Mouse (Mus musculus) thymus, postnatal 14 days (tissue): Measurements from ENCODE around the gene Dlgap3.

ENCODE experiments used
- DNase-seq: peaks from one replicate; pipeline ENCODE4 v3.0.0; 2021

Dlgap3 gene

GRCm38 (mm10) chr4:127174900-127175278, 5.9 kb downstream of the Dlgap3 start:
- no peak for DNase-seq

GRCm38 (mm10) chr4:127177961-127178360, 9.0 kb downstream of the Dlgap3 start:
- no peak for DNase-seq

- DNase-seq: no peak
Observed at GRCm38 (mm10) chr4:127178671-127179070, 9.7 kb downstream of the Dlgap3 start.

- DNase-seq: no peak
Observed at GRCm38 (mm10) chr4:127179469-127180449, 10.8 kb downstream of the Dlgap3 start.

- DNase-seq: no peak
Observed at GRCm38 (mm10) chr4:127180450-127180840, 11.4 kb downstream of the Dlgap3 start.

GRCm38 (mm10) chr4:127181010-127181409, 12.0 kb downstream of the Dlgap3 start:
- no peak for DNase-seq

- DNase-seq: no peak
Observed at GRCm38 (mm10) chr4:127183867-127184266, 14.9 kb downstream of the Dlgap3 start.

- DNase-seq: no peak
Observed at GRCm38 (mm10) chr4:127190921-127191320, 21.9 kb downstream of the Dlgap3 start.

GRCm38 (mm10) chr4:127192704-127193103, 23.7 kb downstream of the Dlgap3 start:
- no peak for DNase-seq

- DNase-seq: no peak
Observed at GRCm38 (mm10) chr4:127193378-127194155, 24.6 kb downstream of the Dlgap3 start.

- no peak for DNase-seq
Observed at GRCm38 (mm10) chr4:127194477-127195269, 25.7 kb downstream of the Dlgap3 start.

GRCm38 (mm10) chr4:127198609-127199008, 29.6 kb downstream of the Dlgap3 start:
- DNase-seq: no peak

GRCm38 (mm10) chr4:127199406-127199805, 30.4 kb downstream of the Dlgap3 start:
- DNase-seq: peak; percentile 15

- DNase-seq: no peak
Observed at GRCm38 (mm10) chr4:127200164-127200722, 31.2 kb downstream of the Dlgap3 start.

GRCm38 (mm10) chr4:127200769-127201617, 32.0 kb downstream of the Dlgap3 start:
- no peak for DNase-seq

- DNase-seq: no peak
Observed at GRCm38 (mm10) chr4:127203081-127203480, 34.1 kb downstream of the Dlgap3 start.

- DNase-seq: no peak
Observed at GRCm38 (mm10) chr4:127211318-127211717, 42.3 kb downstream of the Dlgap3 start.

GRCm38 (mm10) chr4:127214510-127214909, 45.5 kb downstream of the Dlgap3 start:
- no peak for DNase-seq

- no peak for DNase-seq
Observed at GRCm38 (mm10) chr4:127215103-127215502, 46.1 kb downstream of the Dlgap3 start.

- DNase-seq: no peak
Observed at GRCm38 (mm10) chr4:127215799-127216198, 46.8 kb downstream of the Dlgap3 start.

- DNase-seq: no peak
Observed at GRCm38 (mm10) chr4:127216251-127216651, 47.2 kb downstream of the Dlgap3 start.

GRCm38 (mm10) chr4:127217048-127217447, 48.0 kb downstream of the Dlgap3 start:
- no peak for DNase-seq
